Mouse (Mus musculus): ENCODE results near the gene Ret. TPM values are rescaled to one million over a fixed set of nuclear protein-coding genes. Genes with fewer than 3 reads are reported as not detected.
A peak's percentile ranks its signal among the peaks of the same experiment; 100 is the strongest.

Ret gene
- polyA plus RNA-seq, 1 experiment from 2014 or later = 11.1 TPM

GRCm38 (mm10) chr6:118208326-118208725 lies 10.8 kb upstream of the Ret start:
- H3K27ac ChIP-seq = no peak overlapping the region
- H3K4me2 ChIP-seq (ENCODE audit: low read length) = no peak overlapping the region
- DNase-seq (ENCODE audit: low spot score) = no peak
- H3K4me1 ChIP-seq (replicated peaks; ENCODE audit: insufficient read depth, low read length) = no peaks in the 10 kb centered on the region
- H3K27me3 ChIP-seq (ENCODE audit: insufficient read depth, low read length) = no peaks in the 10 kb centered on the region
- no peak for TF ChIP-seq CTCF (IDR thresholded peaks at IDR 0.05; ENCODE audit: low read depth)
- H3K4me3 ChIP-seq (replicated peaks; ENCODE audit: low read depth, low read length) = no peak overlapping the region
- H3K36me3 ChIP-seq (ENCODE audit: insufficient read depth, low read length) = no peaks in the 10 kb centered on the region
- no peak overlapping the region for H3K9ac ChIP-seq (ENCODE audit: low read depth, low read length)
- 88% methylated on average over 8 of the region's 8 CpGs for WGBS
- no peak for ATAC-seq (replicated peaks; ENCODE audit: low FRiP score, low read depth)
- H3K9me3 ChIP-seq (replicated peaks; ENCODE audit: low read length) = no peaks in the 10 kb centered on the region

DNA sequence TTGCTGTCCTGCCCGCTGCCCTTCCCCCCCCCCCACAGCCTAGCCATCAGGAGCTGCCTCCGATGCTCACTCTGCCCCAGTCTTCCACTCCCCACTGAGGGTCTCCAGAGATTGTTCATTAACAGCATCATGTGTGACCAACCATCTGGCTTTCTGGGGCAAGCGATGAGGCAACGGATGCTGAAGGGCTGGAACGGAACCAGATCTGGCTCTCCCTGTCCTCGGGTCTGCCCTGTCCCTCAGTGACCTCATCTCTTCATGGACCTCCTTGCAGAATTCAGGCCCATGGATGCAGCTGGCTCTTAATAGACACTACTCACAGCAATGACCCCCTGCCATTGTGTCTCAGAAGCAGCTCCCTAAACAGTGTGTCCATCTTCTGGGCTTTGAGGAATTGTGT lies 8.9 kb upstream of the Ret start:
- DNase-seq (ENCODE audit: low spot score) (no peak), ATAC-seq (replicated peaks; ENCODE audit: low FRiP score, low read depth) (no peak)
- Histone ChIP-seq H3K4me1 (replicated peaks; ENCODE audit: insufficient read depth, low read length) (no peaks in the 10 kb centered on the region), H3K4me2 (ENCODE audit: low read length) (no peak overlapping the region), H3K4me3 (replicated peaks; ENCODE audit: low read depth, low read length) (no peak overlapping the region), H3K36me3 (ENCODE audit: insufficient read depth, low read length) (no peaks in the 10 kb centered on the region), H3K27ac (no peak overlapping the region), H3K9me3 (replicated peaks; ENCODE audit: low read length) (no peaks in the 10 kb centered on the region), H3K27me3 (ENCODE audit: insufficient read depth, low read length) (no peaks in the 10 kb centered on the region), H3K9ac (ENCODE audit: low read depth, low read length) (no peak overlapping the region)
- WGBS = 77% methylated on average over 6 of the region's 6 CpGs
- no peak for TF ChIP-seq CTCF (IDR thresholded peaks at IDR 0.05; ENCODE audit: low read depth)

DNA sequence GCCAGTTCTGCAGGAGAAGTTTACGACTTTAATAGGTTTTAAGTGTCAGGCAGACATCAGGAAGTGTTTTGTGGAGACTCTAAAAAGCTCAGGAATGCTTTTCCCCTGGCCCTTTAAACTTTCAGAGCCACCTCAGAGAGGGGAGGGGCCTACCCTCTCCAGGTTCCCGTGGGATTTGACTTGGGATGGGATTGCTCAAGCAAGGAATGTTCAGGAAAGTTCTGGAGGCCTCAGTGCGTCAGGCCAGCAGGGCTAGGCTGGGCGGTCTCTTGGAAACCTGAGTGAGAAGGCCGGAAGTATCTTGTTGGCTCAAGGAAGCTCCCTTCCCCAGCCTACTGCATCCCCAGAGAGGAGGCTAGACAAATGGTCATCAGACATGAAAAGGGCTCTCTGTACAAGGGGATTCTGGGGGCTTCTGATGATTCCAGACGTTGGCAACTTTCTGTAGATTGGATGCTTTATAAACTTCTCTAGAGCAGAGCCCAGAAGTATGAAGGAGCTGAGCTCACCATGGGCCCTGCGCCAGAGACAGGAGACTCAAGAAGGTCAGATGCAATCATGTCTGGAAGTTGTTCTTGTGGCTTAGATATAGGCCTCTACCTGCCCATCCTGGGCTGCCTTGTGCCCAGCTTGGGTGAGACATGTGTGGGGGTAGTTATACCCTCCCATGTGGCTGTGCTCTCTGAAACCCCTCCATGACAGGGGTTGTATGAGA lies 7.8 kb upstream of the Ret start:
- TF ChIP-seq CTCF (IDR thresholded peaks at IDR 0.05; ENCODE audit: low read depth) = no peak
- H3K4me3 ChIP-seq (replicated peaks; ENCODE audit: low read depth, low read length) = no peak overlapping the region
- 22% methylated on average over 7 of the region's 7 CpGs for WGBS
- no peak overlapping the region for H3K27ac ChIP-seq
- H3K9ac ChIP-seq (ENCODE audit: low read depth, low read length) = no peak overlapping the region
- no peaks in the 10 kb centered on the region for H3K9me3 ChIP-seq (replicated peaks; ENCODE audit: low read length)
- ATAC-seq (replicated peaks; ENCODE audit: low FRiP score, low read depth) (peak; percentile 69), DNase-seq (ENCODE audit: low spot score) (peak; percentile 63)
- H3K4me2 ChIP-seq (ENCODE audit: low read length) = no peak overlapping the region
- H3K36me3 ChIP-seq (ENCODE audit: insufficient read depth, low read length) = no peaks in the 10 kb centered on the region
- H3K27me3 ChIP-seq (ENCODE audit: insufficient read depth, low read length) = no peaks in the 10 kb centered on the region
- no peaks in the 10 kb centered on the region for H3K4me1 ChIP-seq (replicated peaks; ENCODE audit: insufficient read depth, low read length)

- no peak for ATAC-seq (replicated peaks; ENCODE audit: low FRiP score, low read depth)
- 100% methylated on average over 1 of the region's 1 CpGs for WGBS
- no peaks in the 10 kb centered on the region for H3K9me3 ChIP-seq (replicated peaks; ENCODE audit: low read length)
- H3K4me2 ChIP-seq (ENCODE audit: low read length) = no peak overlapping the region
- no peak for DNase-seq (ENCODE audit: low spot score)
- H3K27me3 ChIP-seq (ENCODE audit: insufficient read depth, low read length) = no peaks in the 10 kb centered on the region; the same call in 1 of the 2 replicates
- no peaks in the 10 kb centered on the region for H3K4me1 ChIP-seq (replicated peaks; ENCODE audit: insufficient read depth, low read length)
- no peaks in the 10 kb centered on the region for H3K36me3 ChIP-seq (ENCODE audit: insufficient read depth, low read length)
- no peak overlapping the region for H3K9ac ChIP-seq (ENCODE audit: low read depth, low read length)
- H3K4me3 ChIP-seq (replicated peaks; ENCODE audit: low read depth, low read length) = no peak overlapping the region
- no peak for TF ChIP-seq CTCF (IDR thresholded peaks at IDR 0.05; ENCODE audit: low read depth)
- no peak overlapping the region for H3K27ac ChIP-seq
These were observed 6.6 kb upstream of the Ret start for GRCm38 (mm10) chr6:118204112-118204511.

DNA sequence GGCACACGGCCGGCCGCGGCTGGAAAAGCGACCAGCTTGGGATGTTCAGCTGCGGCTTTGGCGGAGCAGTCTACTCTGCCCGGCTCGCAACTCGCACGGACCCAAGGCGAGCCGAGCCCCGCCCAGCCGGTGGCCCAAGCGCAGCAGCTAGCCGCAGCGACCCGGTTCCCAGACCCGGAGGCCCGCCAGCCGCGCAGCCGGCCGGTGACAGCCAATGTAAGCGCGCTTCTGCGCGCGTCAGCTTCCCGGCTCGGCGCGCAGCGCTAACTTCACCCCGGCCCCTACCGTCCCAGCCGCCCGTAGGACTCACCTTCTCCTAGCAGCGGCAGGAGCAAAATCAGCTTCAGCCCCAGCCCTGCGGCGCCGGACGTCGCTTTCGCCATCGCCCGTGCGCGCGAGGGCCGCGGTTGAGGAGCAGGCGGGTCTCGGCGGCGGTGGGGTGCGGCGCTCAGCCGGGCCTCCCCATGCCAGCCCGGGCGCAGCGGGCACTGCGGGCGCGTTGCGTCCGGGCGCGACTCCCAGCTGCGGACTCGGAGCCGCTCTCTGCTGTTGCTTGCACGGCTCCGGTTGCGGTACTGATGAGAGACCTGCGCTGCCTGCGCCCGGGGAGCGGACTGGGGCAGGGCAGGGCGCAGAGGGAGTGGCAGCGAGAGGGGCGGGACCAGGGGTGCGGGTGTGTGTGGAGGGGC lies 623 bp downstream of the Ret start:
- DNase-seq (ENCODE audit: low spot score) (peak; percentile 33), ATAC-seq (replicated peaks; ENCODE audit: low FRiP score, low read depth) (peak; percentile 51)
- no peak for TF ChIP-seq CTCF (IDR thresholded peaks at IDR 0.05; ENCODE audit: low read depth)
- H3K4me3 ChIP-seq (replicated peaks; ENCODE audit: low read depth, low read length) = peak overlapping the region; percentile 59
- H3K4me2 ChIP-seq (ENCODE audit: low read length) = peak overlapping the region; percentile 100
- no peak overlapping the region for H3K27ac ChIP-seq
- H3K4me1 ChIP-seq (replicated peaks; ENCODE audit: insufficient read depth, low read length) = 0 out of 2 replicates have a peak, but pooled peaks cover 13% of the 10 kb centered on the region
- no peaks in the 10 kb centered on the region for H3K9me3 ChIP-seq (replicated peaks; ENCODE audit: low read length)
- H3K27me3 ChIP-seq (ENCODE audit: insufficient read depth, low read length) = peaks cover 24% of the 10 kb centered on the region
- WGBS = under 1% methylated on average over 84 of the region's 84 CpGs
- H3K9ac ChIP-seq (ENCODE audit: low read depth, low read length) = peak overlapping the region; percentile 35
- H3K36me3 ChIP-seq (ENCODE audit: insufficient read depth, low read length) = no peaks in the 10 kb centered on the region

GRCm38 (mm10) chr6:118195108-118195507 lies 2.4 kb downstream of the Ret start:
- Histone ChIP-seq H3K9me3 (replicated peaks; ENCODE audit: low read length) (no peaks in the 10 kb centered on the region), H3K27ac (no peak overlapping the region), H3K9ac (ENCODE audit: low read depth, low read length) (no peak overlapping the region), H3K27me3 (ENCODE audit: insufficient read depth, low read length) (peaks cover 24% of the 10 kb centered on the region), H3K4me2 (ENCODE audit: low read length) (no peak overlapping the region), H3K4me3 (replicated peaks; ENCODE audit: low read depth, low read length) (no peak overlapping the region), H3K36me3 (ENCODE audit: insufficient read depth, low read length) (no peaks in the 10 kb centered on the region), H3K4me1 (replicated peaks; ENCODE audit: insufficient read depth, low read length) (0 out of 2 replicates have a peak, but pooled peaks cover 13% of the 10 kb centered on the region)
- 26% methylated on average over 8 of the region's 8 CpGs for WGBS
- DNase-seq (ENCODE audit: low spot score) (peak; percentile 73), ATAC-seq (replicated peaks; ENCODE audit: low FRiP score, low read depth) (no peak)
- peak; percentile 83 for TF ChIP-seq CTCF (IDR thresholded peaks at IDR 0.05; ENCODE audit: low read depth)

All from kidney, postnatal 0 days (tissue).